Mouse (Mus musculus) lung, postnatal 25 days (tissue): ENCODE results near the gene 4921517D22Rik.
"Not testable (repeated sequence)": the region's sequence is repeated elsewhere in the genome, so short reads cannot be mapped to it uniquely, and the experiment has no call there.

Source experiments
- DNase-seq: peaks from one replicate; pipeline ENCODE4 v3.0.0; 2022; ENCODE audit warnings: low spot score

The 4921517D22Rik gene

DNA sequence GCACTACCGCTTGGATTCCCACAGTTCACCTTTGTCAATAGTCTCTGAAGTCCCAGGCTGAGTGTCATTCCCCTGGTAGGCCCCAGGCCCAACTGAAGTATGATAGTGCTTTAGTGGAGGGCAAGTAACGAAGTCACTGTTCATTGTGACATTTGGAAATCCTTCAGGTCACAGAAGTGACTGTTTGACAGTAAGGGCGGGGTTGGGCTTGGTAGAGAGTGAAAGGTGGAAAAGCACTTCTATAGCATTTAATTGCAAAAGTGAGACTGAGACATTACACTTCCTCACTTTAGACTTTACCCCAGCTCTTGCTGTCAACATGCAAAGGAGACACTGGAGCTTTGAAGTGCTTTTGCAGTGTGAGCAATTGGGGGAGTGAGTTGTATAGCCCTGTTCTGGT lies at the start of gene 4921517D22Rik:
TSS of gene 4921517D22Rik (minus strand) at position 101 of the 400 bp plus-strand sequence.
- DNase-seq, result no peak

DNA sequence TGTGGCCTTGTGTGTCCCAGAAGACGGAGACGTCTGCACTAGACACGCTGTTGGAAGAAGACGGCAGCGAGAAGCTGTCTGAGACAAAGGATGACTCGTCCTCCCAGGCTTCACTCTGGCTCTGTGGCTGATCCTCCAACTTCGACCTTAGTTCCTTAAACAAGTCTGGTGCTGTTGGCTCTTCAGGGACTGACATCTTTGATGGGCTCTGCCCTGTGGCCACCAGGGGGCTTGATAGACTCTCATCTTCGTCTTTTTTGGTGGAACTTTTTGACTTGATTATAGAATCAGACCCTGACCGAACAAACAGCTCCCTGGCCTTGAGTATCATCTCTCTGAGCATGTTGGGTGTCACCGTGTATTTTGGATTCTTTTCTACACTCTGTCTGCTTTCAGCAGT lies 47.8 kb upstream of the 4921517D22Rik start:
- DNase-seq, result no peak

DNA sequence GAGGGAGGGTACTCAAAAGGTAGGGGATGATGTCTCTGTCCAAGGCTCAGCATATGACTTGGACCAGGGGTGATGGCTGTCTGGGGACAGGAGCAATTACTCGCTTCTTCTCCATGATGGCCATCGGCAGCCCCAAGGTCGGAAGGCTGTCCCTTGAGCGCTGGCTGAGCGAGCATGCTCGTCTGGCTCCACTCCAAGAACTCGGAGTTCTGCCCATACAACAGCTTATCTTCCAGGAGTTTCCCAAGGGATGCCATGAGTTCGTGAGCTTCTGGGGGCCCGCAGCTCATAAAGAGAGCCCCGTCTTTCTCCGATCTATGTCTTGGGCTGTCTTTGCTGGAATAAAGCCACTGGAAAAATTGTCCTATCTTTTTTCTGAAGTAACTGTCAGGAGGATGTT lies 47.2 kb upstream of the 4921517D22Rik start:
- peak; percentile 29 for DNase-seq

DNA sequence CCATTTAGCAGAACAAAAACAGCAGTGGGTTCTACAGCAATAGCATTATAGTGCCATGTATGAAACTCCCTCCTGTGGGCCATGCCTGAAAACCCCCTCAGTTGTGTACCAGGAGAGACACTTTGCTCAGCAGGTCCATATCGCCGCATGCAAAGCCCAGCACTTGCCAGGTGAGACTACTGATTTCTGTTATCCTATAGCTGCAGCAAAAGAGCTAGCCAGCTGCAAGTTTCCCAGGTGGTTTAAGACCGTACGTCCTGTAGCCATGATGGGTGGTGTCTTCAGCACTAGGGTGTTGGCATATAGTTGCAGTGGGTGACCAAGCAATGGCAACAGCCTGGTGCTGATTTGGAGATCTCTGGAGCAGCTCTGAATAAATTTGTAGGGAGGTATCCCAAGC lies 45.5 kb upstream of the 4921517D22Rik start:
- DNase-seq, result no peak

DNA sequence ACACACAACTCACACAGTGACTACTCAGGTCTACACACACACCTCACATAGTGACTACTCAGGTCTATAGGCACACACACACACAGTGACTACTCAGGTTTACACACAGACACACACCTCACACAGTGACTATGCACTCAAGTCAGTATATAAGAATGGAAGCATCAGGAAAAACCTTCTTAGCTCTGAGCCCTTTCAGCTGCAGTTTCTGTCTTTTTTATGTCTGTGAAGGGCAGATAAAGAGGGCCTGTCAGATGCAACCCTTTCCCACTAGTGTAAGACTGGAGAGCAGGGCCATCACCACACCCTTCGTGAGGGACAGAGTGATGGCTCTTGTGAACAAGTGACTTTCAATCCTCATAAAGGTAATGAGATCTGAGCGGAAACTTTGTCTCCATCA lies 44.5 kb upstream of the 4921517D22Rik start:
- DNase-seq, result no peak

DNA sequence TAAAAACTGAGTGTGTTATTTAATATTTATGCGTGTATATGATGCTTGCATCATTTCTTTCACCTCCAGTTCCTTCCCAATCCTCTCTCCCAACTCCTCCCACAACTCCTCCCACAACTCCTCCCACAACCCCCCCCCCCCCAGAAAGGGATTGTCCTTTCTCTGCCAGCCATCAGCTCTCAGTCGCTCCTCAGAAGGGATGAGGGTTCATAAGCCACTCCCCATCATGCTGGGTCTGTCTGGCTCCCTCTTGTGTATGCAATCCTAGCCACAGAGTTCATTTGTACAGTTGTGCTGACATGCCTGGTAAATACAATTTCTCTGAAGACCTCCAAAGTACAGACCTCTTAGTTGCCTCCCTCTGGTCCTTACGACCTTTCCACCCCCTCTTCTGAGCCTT lies 41.3 kb upstream of the 4921517D22Rik start:
- DNase-seq, result no peak

DNA sequence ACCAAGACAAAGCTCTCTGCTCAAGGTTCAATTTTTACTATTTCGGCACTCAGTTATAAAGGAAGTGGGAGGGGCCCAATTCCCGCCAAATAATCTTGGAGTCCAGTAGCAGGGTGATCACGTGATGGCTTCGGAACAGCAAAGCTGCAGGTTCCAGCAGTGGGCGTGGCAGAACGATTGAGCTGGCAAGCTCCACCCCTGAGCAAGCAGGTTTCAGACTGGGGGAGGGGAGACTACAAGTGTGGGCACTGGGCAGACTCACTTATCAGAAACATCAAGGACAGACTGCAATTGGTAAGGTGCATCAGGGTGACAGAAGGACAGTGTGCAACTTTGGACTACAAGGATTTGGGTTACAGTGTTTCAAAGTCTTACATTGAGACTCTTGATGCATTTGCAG lies 40.4 kb upstream of the 4921517D22Rik start:
- DNase-seq, result not testable (repeated sequence)

DNA sequence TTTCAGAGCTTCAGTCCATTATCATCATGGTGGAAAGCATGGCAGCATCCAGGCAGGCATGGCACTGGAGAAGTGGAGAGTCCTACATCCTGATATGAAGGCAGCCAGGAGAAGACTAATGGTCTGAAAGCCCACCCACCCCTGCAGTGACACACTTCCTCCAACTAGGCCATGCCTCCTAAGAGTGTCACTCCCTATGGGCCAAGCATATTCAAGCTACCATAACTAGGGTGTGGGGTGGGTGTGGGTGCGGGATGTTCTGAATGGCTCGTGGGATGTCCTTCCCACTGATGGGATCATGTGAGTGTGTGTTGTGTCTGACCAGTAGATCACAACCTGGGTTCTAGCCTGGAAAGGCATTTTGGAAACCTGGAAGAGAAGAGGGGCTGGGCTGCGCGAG lies 40.0 kb upstream of the 4921517D22Rik start:
- DNase-seq, result no peak

DNA sequence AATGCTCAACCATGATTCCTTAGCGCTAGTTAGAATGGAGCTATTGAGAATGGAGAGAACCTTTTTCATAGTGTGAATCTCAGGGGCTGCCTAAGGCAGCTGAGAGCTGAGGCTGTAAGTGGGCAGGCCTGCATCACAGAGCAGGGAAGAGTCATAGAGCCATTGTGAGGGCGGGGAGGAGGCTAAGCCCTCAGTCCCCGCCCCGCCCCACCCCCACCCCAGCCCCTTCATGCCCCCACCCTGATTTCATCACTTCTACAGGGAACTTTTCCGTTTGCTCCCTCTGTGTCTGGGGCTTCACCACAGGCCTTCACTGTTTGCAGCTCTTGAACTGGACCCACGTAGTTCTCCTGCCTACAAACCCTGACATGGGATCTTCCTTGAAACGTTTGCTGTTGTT lies 37.7 kb upstream of the 4921517D22Rik start, which contains the start of gene Spata31d1d:
TSS of gene Spata31d1d (minus strand) at position 101 of the 400 bp plus-strand sequence.
- no peak for DNase-seq

DNA sequence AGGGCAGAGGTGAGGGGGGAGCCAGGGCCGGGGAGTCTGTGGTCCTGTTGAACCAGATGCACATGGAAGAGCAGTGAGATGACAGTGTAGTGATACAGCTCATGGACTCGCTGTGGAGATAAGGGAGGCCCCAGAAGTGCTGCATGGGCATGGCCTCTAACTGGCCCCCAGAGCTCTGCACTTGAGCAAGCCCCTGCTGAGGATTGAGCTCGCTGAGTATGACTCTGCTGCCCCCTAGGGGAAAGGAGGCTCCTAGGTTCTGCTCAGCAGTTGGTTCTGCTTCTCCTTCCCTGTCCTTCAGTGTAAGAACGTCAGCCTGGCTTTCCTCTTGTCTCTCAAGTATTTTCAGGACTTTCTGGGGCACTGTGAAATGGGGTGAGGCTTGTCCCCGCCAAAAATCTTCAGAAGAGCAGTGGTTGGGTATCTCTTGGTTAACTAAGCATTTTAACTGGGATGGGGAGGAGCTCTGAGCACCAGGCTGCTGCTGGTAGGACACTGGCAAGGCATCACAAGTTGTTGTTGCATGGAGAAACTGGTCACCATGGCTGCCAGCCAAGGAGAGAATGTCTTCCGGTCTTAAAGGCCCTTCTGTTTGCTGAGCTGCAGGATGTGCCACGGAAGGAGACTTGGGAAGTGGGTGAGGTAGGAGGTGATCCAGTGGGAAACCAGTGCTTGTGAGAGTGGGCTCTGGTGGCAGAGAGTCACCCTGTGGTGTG lies 34.6 kb upstream of the 4921517D22Rik start:
- DNase-seq, result peak; percentile 85

DNA sequence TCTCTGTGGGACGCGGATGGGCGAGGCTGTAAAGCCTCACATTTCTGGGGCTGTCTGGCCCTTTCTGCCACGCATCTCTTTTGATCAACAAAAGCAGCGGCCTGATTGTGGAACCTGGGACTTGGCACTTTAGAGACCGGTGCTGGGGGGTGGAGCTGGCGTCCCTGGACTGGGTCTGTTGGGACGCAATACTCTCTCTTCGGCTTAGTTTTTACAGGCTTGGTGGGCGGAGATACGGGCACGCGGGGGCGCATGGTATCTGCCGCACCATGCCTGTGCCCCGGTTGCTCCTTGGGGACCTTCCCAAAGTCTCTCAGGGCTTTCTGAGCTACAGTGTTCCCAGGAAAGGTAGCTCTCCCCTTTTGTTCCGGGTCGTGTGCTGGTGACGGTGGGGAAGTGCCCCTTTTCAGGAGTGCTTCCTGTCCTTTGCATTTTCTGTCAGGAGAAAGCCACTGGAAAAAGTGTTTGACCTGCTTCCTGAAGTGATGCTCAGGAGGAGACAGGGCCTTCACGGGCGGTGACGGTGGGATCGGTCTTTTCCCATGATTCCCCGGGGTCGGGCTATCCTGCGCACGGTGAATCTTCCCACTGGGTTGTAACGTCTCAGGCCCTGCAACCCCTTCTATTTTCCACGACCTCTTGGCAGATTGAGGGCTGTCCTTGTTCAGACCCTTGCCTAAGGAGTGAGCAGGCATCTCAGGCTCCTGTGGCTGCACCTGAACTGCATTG lies 32.4 kb upstream of the 4921517D22Rik start:
- no peak for DNase-seq

DNA sequence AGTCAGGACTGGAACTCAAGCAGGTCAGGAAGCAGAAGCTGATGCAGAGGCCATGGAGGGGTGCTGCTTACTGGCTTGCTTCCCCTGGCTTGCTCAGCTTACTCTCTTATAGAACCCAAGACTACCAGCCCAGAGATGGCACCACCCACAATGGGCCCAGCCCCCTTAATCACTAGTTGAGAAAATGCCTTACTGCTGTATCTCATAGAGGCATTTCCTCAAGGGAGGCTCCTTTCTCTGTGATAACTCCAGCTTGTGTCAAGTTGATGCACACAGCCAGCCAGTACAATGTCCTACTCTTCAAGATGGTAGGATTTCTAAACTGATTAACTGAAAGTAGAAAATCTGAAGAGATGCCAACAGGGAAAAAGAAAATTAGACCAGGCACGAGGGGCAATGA lies 28.2 kb upstream of the 4921517D22Rik start:
- DNase-seq, result not testable (repeated sequence)

DNA sequence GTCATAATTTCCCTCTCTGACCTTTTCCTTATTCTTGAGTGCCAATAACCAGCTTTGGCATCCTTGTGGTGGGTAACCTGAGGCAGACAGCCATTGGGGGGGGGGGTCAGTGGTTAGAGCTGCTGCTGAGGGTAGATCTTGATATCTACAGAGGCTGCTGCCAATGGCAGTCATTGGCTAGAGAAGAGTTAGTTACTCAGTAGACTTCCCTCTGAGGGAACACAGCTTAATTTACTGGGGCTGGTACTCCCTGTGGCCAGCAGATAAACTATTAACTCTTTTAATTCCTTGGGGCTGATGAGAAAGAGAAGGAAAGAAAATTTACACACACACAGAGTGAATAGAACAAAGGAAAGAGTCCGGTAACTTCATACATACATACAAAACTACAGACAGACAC lies 25.6 kb upstream of the 4921517D22Rik start:
- no peak for DNase-seq

DNA sequence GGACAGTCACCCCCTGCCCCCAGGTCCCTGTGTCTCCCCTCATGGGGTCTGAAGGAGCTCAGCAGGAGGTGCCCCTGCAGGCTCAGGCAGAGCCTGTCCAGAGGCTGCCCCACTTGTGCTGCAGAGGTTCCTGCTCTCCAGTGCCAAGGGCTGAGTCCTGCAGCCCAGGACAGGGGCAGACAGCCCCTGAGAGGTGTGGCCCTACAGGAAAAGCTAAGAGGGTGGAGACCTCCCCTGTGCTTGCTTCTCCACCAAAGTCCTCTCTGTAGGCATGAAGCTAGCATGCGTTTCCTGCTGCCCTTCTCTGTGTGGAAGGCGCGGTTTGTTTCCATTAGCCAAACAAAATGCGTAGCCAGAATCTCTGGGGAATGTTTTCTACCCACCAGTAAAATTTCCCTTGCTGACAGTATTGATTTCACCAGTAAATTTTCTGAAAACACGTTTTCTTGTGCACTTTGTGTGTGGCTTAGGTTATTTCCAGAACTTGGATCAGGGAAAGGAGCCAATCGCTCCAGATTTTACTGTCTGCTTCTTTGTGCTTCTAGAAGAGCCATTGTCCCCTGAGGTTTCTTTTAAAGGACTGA lies 25.0 kb upstream of the 4921517D22Rik start:
- peak; percentile 42 for DNase-seq

DNA sequence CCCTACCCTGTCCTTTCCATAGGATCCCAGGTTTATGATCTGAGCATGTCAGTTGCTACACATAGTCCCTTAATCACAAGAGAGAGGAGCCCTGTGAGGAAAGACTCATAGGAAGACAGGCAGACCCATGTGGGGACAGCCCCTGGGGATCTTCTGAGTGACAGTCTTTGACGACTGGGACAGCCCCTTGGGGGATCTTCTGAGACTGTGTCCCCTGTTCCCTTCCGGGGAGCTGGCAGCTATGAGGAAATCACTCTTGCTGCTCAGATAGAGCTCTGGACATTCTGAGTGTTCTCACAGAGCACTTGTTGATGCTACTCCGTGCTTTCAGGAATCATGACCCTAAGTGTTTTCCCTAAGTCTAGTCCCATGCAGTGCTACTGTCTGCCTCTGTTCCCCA lies 19.8 kb upstream of the 4921517D22Rik start:
- no peak for DNase-seq

DNA sequence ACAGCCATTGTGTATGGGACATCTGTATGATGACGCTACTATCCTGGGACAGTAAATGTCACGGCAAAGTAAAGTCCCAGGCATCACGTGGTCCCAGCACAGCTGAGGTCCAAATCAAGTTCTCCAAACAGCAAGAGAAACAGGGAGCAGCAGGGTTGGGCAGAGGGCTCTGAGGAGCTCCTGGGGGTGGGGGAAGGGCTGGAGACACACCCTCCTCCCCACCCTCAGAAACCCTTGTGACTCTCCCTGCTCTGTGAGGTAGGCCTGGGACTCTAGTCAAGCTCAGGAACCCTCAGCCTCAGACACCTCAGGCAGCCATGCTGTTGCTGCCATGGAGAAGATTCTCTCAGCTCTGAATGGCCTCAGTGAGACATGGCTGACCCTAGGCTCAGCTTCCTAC lies 18.1 kb upstream of the 4921517D22Rik start, which contains the start of gene Spata31d1b:
TSS of gene Spata31d1b (plus strand) at position 301 of the 400 bp plus-strand sequence.
- DNase-seq, result not testable (repeated sequence)

DNA sequence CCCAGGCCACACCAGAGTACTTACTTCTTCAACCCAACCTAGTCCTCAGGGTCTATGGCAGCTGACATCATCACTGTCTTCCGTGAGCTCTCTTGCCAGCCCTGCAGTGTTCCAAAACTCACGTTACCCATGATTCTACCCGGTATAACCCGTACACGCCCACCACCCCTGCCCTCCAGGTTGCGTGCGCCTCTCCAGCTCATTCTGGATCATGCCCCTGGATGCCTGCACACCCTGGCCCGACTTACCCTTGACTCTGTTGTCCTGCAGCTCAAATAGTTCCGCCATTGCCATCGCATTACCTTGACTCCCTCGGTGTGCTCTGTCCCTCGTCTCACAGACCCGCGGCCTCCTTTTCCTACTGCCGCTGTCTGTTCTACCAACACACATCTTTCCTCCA lies 16.3 kb upstream of the 4921517D22Rik start, which contains the start of gene Spata31d1a:
TSS of gene Spata31d1a (minus strand) at position 101 of the 400 bp plus-strand sequence.
- DNase-seq, result no peak

DNA sequence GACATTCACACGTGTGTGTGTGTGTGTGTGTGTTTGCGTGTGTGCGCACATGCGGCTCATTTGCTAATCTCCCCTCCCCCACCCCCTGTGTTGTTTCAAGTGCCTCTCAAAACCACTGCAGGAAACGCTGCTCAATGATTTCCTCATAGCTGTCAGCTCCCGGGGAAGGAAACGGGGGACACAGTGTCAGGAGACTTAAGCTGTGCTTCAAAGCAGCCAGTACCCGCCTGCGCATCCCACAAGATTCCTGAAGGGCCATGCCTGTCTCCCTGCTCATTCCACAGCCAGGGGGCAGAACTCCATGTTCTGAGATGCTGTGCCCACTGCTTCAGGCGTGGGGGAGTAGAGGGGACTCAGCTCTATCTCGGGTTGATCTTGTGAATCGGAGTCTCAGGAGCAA lies 10.7 kb upstream of the 4921517D22Rik start:
- peak; percentile 48 for DNase-seq

DNA sequence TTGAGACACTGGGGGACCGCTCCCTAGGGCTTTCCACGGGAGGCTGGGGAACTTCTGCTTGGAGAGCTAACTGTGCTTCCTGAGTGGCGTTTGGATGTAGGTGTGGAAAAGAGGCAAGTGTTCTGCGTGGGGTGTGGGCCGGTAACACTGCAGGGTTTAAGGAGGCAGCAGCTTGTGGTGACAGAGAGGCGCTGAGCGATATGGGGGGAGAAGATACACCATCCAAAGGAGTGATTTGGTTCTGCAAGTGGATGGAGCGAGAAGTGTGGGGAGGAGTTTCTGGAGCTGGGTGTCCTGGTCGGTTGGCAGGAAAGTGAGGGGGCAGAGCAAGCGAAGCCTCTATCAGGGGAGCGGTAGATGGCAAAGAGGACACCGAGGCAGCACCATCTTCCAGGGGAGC lies 9.6 kb upstream of the 4921517D22Rik start:
- DNase-seq, result no peak

DNA sequence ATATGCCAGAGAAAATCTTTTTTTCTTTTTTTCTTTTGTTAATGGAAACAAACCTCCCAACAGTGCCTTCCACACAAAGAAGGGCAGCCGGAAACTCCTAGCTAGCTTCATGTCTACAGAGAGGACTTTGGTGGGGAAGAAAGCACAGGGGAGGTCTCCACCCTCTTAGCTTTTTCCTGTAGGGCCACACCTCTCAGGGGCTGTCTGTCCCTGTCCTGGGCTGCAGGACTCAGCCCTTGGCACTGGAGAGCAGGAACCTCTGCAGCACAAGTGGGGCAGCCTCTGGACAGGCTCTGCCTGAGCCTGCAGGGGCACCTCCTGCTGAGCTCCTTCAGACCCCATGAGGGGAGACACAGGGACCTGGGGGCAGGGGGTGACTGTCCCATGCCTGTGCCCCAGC lies 6.2 kb upstream of the 4921517D22Rik start:
- not testable (repeated sequence) for DNase-seq

DNA sequence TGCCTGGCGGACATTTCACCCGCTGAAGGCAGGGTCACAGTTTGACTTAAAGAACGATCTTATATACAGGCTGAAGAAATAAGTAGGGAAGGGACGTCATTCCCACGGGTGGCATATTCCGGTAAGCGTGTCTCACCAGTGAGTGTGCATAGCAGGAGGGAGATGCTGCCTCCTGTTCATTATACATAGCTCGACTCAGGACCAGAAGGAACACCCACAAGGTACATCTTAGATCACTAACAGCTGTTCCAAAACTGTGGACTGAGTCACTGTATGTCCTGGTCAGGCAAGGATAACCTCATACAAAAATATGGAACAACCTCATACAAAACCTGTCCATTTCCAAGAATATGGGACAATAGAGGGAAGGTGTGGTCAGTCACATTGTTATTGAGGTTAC lies 5.2 kb upstream of the 4921517D22Rik start:
- DNase-seq, result no peak

DNA sequence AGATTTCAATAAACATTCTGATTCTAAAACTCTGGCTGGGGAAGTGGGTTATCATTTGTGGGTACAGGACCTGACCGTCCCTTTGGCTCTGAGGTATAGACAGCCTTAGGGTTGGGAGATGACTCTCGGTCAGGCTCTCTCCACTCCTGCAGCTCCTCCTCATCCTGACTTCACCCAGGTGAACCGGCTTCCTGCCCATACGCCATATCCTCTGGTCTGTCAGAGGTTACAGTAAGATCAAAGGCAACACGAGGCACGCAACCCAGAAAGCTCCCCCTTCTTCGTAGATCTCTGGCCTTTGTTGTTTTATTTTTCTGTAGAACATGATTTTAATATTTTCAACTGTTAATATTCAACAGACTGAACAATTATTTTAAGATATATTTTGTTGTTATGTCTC lies 1.9 kb upstream of the 4921517D22Rik start:
- no peak for DNase-seq

DNA sequence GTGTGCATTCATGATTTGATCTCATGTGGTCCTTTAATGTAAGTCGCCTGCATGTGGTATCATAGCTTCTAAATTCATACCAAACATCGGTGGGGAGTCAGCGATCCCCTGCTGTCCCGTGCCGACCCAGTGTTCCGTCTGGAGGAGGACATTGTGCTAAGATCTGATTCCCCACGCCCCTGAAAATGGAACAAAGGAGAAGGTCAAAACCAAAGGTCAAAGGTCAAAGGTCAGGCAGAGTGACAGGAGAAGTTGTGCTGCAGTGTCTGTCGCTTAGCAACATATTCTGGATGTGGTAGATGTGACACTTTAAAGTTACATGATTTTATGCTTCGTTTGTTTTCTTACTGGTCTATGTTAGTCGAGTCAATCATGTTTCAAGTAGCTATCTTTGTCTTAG lies 2.4 kb downstream of the 4921517D22Rik start:
- DNase-seq, result no peak
